Mouse (Mus musculus) myocyte (in vitro differentiated cells): ENCODE data around the gene Ticam1. TPM values are rescaled to one million over a fixed set of nuclear protein-coding genes. Genes with fewer than 3 reads are reported as not detected.

ENCODE experiments used
- H3K27me3 ChIP-seq: one replicate; pipeline ENCODE4 v1.6.1; 2011; ENCODE audit not compliant: control insufficient read depth, insufficient read depth, insufficient read length
- H3K36me3 ChIP-seq: one replicate; pipeline ENCODE4 v1.6.1; 2011; ENCODE audit not compliant: control insufficient read depth, insufficient read depth
- H3K4me2 ChIP-seq: one replicate; pipeline ENCODE4 v1.6.1; 2011; ENCODE audit warnings: low read depth, control low read depth
- H3K4me3 ChIP-seq: one replicate; pipeline ENCODE4 v1.5.1; 2011; ENCODE audit warnings: mild to moderate bottlenecking, control low read depth, moderate library complexity
- H3K79me2 ChIP-seq: one replicate; pipeline ENCODE4 v1.6.1; 2011; ENCODE audit not compliant: control insufficient read depth, insufficient read depth
- H3ac ChIP-seq: one replicate; pipeline ENCODE4 v1.6.1; 2011; ENCODE audit not compliant: control insufficient read depth, insufficient read length
- CEBPB ChIP-seq: IDR thresholded peaks from 2 replicates; pipeline ENCODE4 v1.6.1; 2011; ENCODE audit warnings: mild to moderate bottlenecking, moderate library complexity; ENCODE audit not compliant: poor library complexity, insufficient read depth, severe bottlenecking
- E2F4 ChIP-seq: IDR thresholded peaks from one replicate; pipeline ENCODE4 v1.6.1; 2011; ENCODE audit warnings: mild to moderate bottlenecking, control low read depth, moderate library complexity; ENCODE audit not compliant: insufficient read depth
- MAX ChIP-seq: IDR thresholded peaks from one replicate; pipeline ENCODE4 v1.6.1; 2011; ENCODE audit warnings: low read depth, mild to moderate bottlenecking, control low read depth
- MYOD1 ChIP-seq, 3 experiments: IDR thresholded peaks; one replicate each; pipeline ENCODE4 v1.6.1; 2011; ENCODE audit warnings: control low read depth in 2 of 3, low read depth in 2 of 3, mild to moderate bottlenecking in 2 of 3, moderate library complexity in 1 of 3; ENCODE audit not compliant: insufficient read length in 2 of 3, control insufficient read depth in 1 of 3
- MYOG ChIP-seq, 3 experiments: IDR thresholded peaks; one replicate each; pipeline ENCODE4 v1.6.1; 2011; ENCODE audit warnings: control low read depth in 2 of 3, low read depth in 2 of 3, mild to moderate bottlenecking in 2 of 3; ENCODE audit not compliant: insufficient read length in 2 of 3, control insufficient read depth in 1 of 3, insufficient read depth in 1 of 3
- POLR2A ChIP-seq: IDR thresholded peaks from one replicate; pipeline ENCODE4 v1.6.1; 2011; ENCODE audit warnings: low read depth, mild to moderate bottlenecking, control low read depth, moderate library complexity; ENCODE audit not compliant: insufficient read length
- POLR2AphosphoS2 ChIP-seq: IDR thresholded peaks from one replicate; pipeline ENCODE4 v1.6.1; 2011; ENCODE audit warnings: low read depth, control low read depth; ENCODE audit not compliant: insufficient read length
- REST ChIP-seq: IDR thresholded peaks from one replicate; pipeline ENCODE4 v1.6.1; 2011; ENCODE audit warnings: mild to moderate bottlenecking, control low read depth, moderate library complexity; ENCODE audit not compliant: insufficient read depth, insufficient read length
- SRF ChIP-seq: IDR thresholded peaks from one replicate; pipeline ENCODE4 v1.6.1; 2011; ENCODE audit warnings: low read depth; ENCODE audit not compliant: control insufficient read depth, insufficient read length
- TCF12 ChIP-seq: IDR thresholded peaks from one replicate; pipeline ENCODE4 v1.6.1; 2011; ENCODE audit warnings: mild to moderate bottlenecking, control low read depth; ENCODE audit not compliant: poor library complexity, insufficient read depth, severe bottlenecking
- TCF3 ChIP-seq: IDR thresholded peaks from one replicate; pipeline ENCODE4 v1.6.1; 2011; ENCODE audit warnings: low read depth, control low read depth; ENCODE audit not compliant: insufficient read length
- USF1 ChIP-seq: IDR thresholded peaks from one replicate; pipeline ENCODE4 v1.6.1; 2011; ENCODE audit warnings: low read depth, mild to moderate bottlenecking, control low read depth, moderate library complexity
- polyA plus RNA-seq: library from polyadenylated mRNA; unstranded; fragments of >200 nt; fragmentation: generic; extraction: Trizol; gene quantifications from one replicate; pipeline ENCODE4 v1.2.1, GENCODE M21; 2012; ENCODE audit warnings: missing spikeins

Ticam1 gene
- polyA plus RNA-seq, 1 experiment = 9.1 TPM

DNA sequence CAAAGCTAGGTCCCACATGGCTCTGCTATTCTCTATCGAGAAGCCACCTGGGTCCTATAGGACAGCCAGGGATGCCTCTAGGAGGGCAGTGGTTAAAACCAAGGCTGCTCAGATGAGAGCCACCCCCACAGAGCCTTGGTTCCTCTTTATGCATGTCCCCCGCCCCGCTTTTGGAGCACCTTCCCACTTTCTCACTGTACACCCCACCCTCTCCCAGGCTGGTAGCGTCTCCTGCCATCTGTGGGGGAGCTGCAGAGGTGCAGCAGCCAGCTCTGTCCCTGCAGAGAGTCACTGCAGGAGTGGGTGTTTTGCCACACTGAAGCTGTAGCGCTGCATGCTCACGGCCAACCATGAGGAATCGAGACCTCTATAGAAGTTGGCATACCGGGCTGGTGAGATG, 6.7 kb upstream of the Ticam1 start:
- Histone ChIP-seq H3K79me2 (peaks cover 8% of the 10 kb centered on the region), H3K27me3 (no peaks in the 10 kb centered on the region), H3K36me3 (peaks cover 8% of the 10 kb centered on the region), H3K4me2 (no peak overlapping the region), H3ac (no peak overlapping the region), H3K4me3 (no peak overlapping the region)
- TF ChIP-seq POLR2AphosphoS2 (no peak), TCF3 (no peak), MAX (no peak), MYOG (IDR thresholded peaks at IDR 0.05; ENCODE audit: control insufficient read depth in 1 of 3, insufficient read depth in 1 of 3, insufficient read length in 2 of 3, low read depth in 2 of 3) (no peak), POLR2A (no peak), REST (no peak), E2F4 (no peak), USF1 (no peak), MYOD1 (IDR thresholded peaks at IDR 0.05; ENCODE audit: control insufficient read depth in 1 of 3, insufficient read length in 2 of 3, low read depth in 2 of 3) (no peak), CEBPB (no peak), TCF12 (no peak)

DNA sequence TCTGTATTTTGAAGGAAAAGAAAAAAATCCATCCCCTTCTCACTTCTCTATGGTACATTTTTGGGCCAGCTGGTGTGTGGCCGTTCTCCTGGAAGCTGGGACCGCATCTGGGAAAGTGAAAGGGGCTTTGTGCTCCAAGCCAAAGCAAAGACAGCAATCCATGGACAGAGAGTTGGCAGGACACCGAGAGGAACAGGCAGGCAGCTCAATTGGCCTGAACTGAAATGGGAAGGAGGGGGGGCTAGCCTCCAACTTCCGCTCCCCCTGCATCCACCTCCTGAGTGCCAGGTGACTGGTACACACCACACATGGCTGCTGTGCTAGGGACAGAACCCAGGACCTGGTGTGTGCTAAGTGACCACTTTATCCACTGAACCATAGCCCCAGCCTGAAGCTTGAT, 6.2 kb upstream of the Ticam1 start:
- TF ChIP-seq MYOG (IDR thresholded peaks at IDR 0.05; ENCODE audit: control insufficient read depth in 1 of 3, insufficient read depth in 1 of 3, insufficient read length in 2 of 3, low read depth in 2 of 3) (no peak), MAX (no peak), TCF3 (no peak), POLR2AphosphoS2 (no peak), USF1 (no peak), REST (no peak), MYOD1 (IDR thresholded peaks at IDR 0.05; ENCODE audit: control insufficient read depth in 1 of 3, insufficient read length in 2 of 3, low read depth in 2 of 3) (no peak), TCF12 (no peak), CEBPB (no peak), POLR2A (no peak), SRF (no peak), E2F4 (no peak)
- H3K36me3 ChIP-seq = peaks cover 8% of the 10 kb centered on the region
- no peak overlapping the region for H3K4me2 ChIP-seq
- no peak overlapping the region for H3ac ChIP-seq
- H3K4me3 ChIP-seq = no peak overlapping the region
- H3K27me3 ChIP-seq = no peaks in the 10 kb centered on the region
- H3K79me2 ChIP-seq = peaks cover 3% of the 10 kb centered on the region

DNA sequence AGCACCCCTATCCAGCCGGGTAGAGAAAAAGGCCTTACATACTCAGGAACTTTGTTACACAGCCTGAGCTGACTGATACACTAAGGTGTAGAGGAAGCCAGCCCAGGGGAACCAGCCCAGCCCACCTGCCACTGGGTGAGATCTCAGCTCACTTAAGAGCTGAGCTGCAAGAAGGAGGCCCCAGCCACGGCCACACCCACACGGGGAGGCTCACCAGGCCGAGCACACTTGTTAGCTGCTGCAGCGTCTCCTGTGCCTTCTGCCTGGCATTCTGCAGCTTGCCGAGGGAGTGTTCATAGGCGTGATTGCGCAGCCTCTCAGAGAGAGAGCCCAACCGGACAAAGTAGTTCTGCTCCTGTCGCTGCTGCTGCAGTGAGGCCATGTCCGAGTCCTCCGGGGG, 4.6 kb upstream of the Ticam1 start:
- H3K27me3 ChIP-seq = no peaks in the 10 kb centered on the region
- peaks cover 8% of the 10 kb centered on the region for H3K36me3 ChIP-seq
- H3ac ChIP-seq = no peak overlapping the region
- H3K79me2 ChIP-seq = peaks cover under 1% of the 10 kb centered on the region
- H3K4me3 ChIP-seq = no peak overlapping the region
- H3K4me2 ChIP-seq = no peak overlapping the region
- TF ChIP-seq POLR2A (no peak), POLR2AphosphoS2 (no peak), MAX (no peak)

DNA sequence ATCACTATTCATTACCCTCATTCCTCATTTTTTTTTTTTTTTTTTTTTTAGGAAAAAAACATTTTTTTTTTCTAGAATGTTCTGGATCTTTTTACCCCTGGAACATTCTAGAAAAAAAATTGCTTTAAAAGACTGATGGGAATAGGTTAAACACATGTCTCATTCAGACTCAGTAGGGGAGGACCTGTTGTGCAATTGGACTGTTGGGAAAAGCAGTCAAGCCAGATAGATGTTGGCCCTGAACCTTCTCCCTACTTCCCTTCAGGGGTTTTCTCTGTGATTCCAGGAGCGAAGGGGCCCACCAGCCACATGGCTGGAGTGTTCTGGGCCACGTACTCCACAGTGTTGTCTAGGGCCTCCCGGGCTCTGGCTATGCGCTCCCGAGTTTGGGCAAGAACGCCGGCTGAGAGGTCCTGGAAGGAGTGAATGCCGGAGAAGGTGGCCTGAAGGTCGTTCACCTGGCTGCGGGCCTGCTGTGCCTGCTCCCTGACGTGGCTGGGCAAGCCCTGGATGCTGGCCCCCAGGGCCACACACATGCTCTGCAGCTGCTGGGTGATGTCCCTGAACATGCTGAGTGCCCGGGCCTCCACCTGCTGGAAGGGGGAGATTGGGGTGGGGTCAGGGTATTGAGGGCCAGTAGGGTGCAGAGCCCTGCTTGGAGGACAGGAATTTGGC, 3.0 kb upstream of the Ticam1 start:
- TF ChIP-seq USF1 (no peak), MYOG (IDR thresholded peaks at IDR 0.05; ENCODE audit: control insufficient read depth in 1 of 3, insufficient read depth in 1 of 3, insufficient read length in 2 of 3, low read depth in 2 of 3) (peak in 1 of 3 experiments; percentile 31)
- no peak overlapping the region for H3ac ChIP-seq
- no peaks in the 10 kb centered on the region for H3K27me3 ChIP-seq
- peaks cover 9% of the 10 kb centered on the region for H3K79me2 ChIP-seq
- no peak overlapping the region for H3K4me2 ChIP-seq
- H3K36me3 ChIP-seq = peaks cover 3% of the 10 kb centered on the region
- H3K4me3 ChIP-seq = no peak overlapping the region

DNA sequence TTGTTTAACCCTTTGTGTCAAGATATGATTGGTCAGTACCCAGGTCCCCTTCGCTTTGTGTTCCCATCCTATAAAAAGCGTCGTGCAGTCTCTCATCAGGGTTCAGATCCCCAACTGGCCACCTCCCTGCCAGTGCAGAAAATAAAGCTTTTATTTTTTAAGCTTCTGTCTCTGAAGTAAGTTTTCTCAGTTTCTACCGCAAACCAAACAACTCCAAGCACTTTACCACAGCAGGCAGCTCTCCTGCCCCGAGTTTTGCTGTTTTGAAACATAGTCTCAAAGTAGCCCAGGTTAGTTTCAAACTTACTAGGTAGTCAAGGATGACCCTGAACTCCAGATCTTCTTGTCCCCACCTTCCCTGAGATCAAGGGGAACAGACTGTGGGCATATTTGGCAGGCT, 1.8 kb upstream of the Ticam1 start:
- Histone ChIP-seq H3K27me3 (no peaks in the 10 kb centered on the region), H3K79me2 (peaks cover 9% of the 10 kb centered on the region), H3K36me3 (no peaks in the 10 kb centered on the region), H3K4me3 (no peak overlapping the region), H3ac (no peak overlapping the region), H3K4me2 (no peak overlapping the region)
- TF ChIP-seq CEBPB (no peak), POLR2AphosphoS2 (no peak), E2F4 (no peak), MAX (no peak), MYOG (IDR thresholded peaks at IDR 0.05; ENCODE audit: control insufficient read depth in 1 of 3, insufficient read depth in 1 of 3, insufficient read length in 2 of 3, low read depth in 2 of 3) (no peak), TCF12 (no peak)
